Mouse (Mus musculus) midbrain, postnatal 0 days (tissue): Measurements from ENCODE around the gene Tgfbr3. TPM values are rescaled to one million over a fixed set of nuclear protein-coding genes. Genes with fewer than 3 reads are reported as not detected.

Experiments
- ATAC-seq: fragments of 200-750 bp; cut with Nextera tagmentation; 2 replicates; pipeline ENCODE4 v1.8.0; 2017; ENCODE audit warnings: moderate number of reproducible peaks, mild to moderate bottlenecking, moderate TSS enrichment, moderate library complexity; ENCODE audit not compliant: low FRiP score
- DNase-seq: peaks from one replicate; pipeline ENCODE4 v3.0.0-alpha.2; 2015; ENCODE audit warnings: low spot score
- H3K27ac ChIP-seq: fragments of 300-500 bp; sonication (generic); 2 replicates; pipeline ENCODE4 v1.5.1; 2014; ENCODE audit warnings: low read depth, mild to moderate bottlenecking, low read length, mixed read lengths
- H3K27me3 ChIP-seq: fragments of 300-500 bp; sonication (generic); 2 replicates; pipeline ENCODE4 v1.6.1; 2014; ENCODE audit warnings: low read length, control low read depth, mixed read lengths; ENCODE audit not compliant: insufficient read depth
- H3K36me3 ChIP-seq: fragments of 300-500 bp; sonication (generic); 2 replicates; pipeline ENCODE4 v1.6.1; 2014; ENCODE audit warnings: low read length, control low read depth, mixed read lengths; ENCODE audit not compliant: insufficient read depth
- H3K4me1 ChIP-seq: fragments of 300-500 bp; sonication (generic); 2 replicates; pipeline ENCODE4 v1.6.1; 2014; ENCODE audit warnings: mild to moderate bottlenecking, control low read depth, antibody characterized with exemption, low read length, mixed read lengths; ENCODE audit not compliant: insufficient read depth
- H3K4me2 ChIP-seq: fragments of 300-500 bp; sonication (generic); 2 replicates; pipeline ENCODE4 v1.6.1; 2014; ENCODE audit warnings: low read depth, mild to moderate bottlenecking, low read length, mixed read lengths; ENCODE audit not compliant: poor library complexity, severe bottlenecking
- H3K4me3 ChIP-seq: fragments of 300-500 bp; sonication (generic); 2 replicates; pipeline ENCODE4 v1.5.1; 2014; ENCODE audit warnings: low read depth, mild to moderate bottlenecking, low read length, moderate library complexity
- H3K9ac ChIP-seq: fragments of 300-500 bp; sonication (generic); replicated peaks from 2 replicates; pipeline ENCODE4 v1.6.1; 2014; ENCODE audit warnings: mild to moderate bottlenecking, low read length, moderate library complexity, mixed read lengths; ENCODE audit not compliant: poor library complexity, severe bottlenecking
- H3K9me3 ChIP-seq: fragments of 300-500 bp; sonication (generic); 2 replicates; pipeline ENCODE4 v1.6.1; 2016; ENCODE audit warnings: low read length, control low read depth
- CTCF ChIP-seq: IDR thresholded peaks from 2 replicates; pipeline ENCODE4 v1.5.1; 2016; ENCODE audit warnings: antibody characterized with exemption, mild to moderate bottlenecking
- WGBS: fragments of 180-500 bp; shearing (Covaris S2); extraction: QIAGEN DNeasy Blood & Tissue Kit; methylation state at CpG from one replicate; pipeline ENCODE4 v1.1.7; 2014; 5-methylcytosine and 5-hydroxymethylcytosine counted together
- polyA plus RNA-seq: library from polyadenylated mRNA; unstranded; fragments of >200 nt; fragmentation: Nextera tagmentation; extraction: Ambion mirVana; gene quantifications from 2 replicates; pipeline ENCODE4 v1.2.1, GENCODE M21; 2015
- total RNA-seq: library from RNA; depleted of rRNA; stranded (reverse); fragments of >200 nt; gene quantifications from 2 replicates; pipeline ENCODE4 v1.2.3, GENCODE M21; 2014

The Tgfbr3 gene
- total and polyA plus RNA-seq, 2 experiments from 2014 or later = 4.0 to 13.8 TPM

GRCm38 (mm10) chr5:107201509-107202182 lies 87.8 kb downstream of the Tgfbr3 start:
- ATAC-seq (no peak), DNase-seq (no peak)
- WGBS = 53% methylated on average over 9 of the region's 9 CpGs
- no peak for TF ChIP-seq CTCF
- Histone ChIP-seq H3K4me3 (no peak overlapping the region), H3K9ac (no peak overlapping the region), H3K27ac (no peak overlapping the region), H3K4me2 (no peak overlapping the region), H3K36me3 (no peaks in the 10 kb centered on the region), H3K9me3 (no peaks in the 10 kb centered on the region), H3K4me1 (no peaks in the 10 kb centered on the region), H3K27me3 (no peaks in the 10 kb centered on the region)

- Histone ChIP-seq H3K36me3 (no peaks in the 10 kb centered on the region), H3K27me3 (no peaks in the 10 kb centered on the region), H3K4me3 (no peak overlapping the region), H3K9ac (no peak overlapping the region), H3K4me1 (no peaks in the 10 kb centered on the region), H3K4me2 (no peak overlapping the region), H3K27ac (no peak overlapping the region), H3K9me3 (no peaks in the 10 kb centered on the region)
- DNase-seq = no peak
- TF ChIP-seq CTCF = no peak
- WGBS = 68% methylated on average over 12 of the region's 12 CpGs
- no peak for ATAC-seq
Measured at GRCm38 (mm10) chr5:107200853-107201341, 88.5 kb downstream of the Tgfbr3 start.

- Histone ChIP-seq H3K27ac (no peak overlapping the region), H3K9me3 (no peaks in the 10 kb centered on the region), H3K4me3 (no peak overlapping the region), H3K4me2 (no peak overlapping the region), H3K36me3 (no peaks in the 10 kb centered on the region), H3K27me3 (no peaks in the 10 kb centered on the region), H3K9ac (no peak overlapping the region), H3K4me1 (no peaks in the 10 kb centered on the region)
- ATAC-seq (no peak), DNase-seq (no peak)
- no peak for TF ChIP-seq CTCF
- WGBS = 79% methylated on average over 10 of the region's 10 CpGs
Measured at GRCm38 (mm10) chr5:107200221-107200635, 89.2 kb downstream of the Tgfbr3 start.

- H3K9me3 ChIP-seq = no peaks in the 10 kb centered on the region
- TF ChIP-seq CTCF = no peak
- WGBS = 73% methylated on average over 12 of the region's 12 CpGs
- no peak overlapping the region for H3K4me3 ChIP-seq
- peaks cover 6% of the 10 kb centered on the region; the same call in 1 of the 2 replicates for H3K4me1 ChIP-seq
- no peak overlapping the region for H3K4me2 ChIP-seq
- DNase-seq = no peak
- no peaks in the 10 kb centered on the region for H3K36me3 ChIP-seq
- H3K27me3 ChIP-seq = no peaks in the 10 kb centered on the region
- ATAC-seq = no peak
- H3K9ac ChIP-seq = no peak overlapping the region
- H3K27ac ChIP-seq = no peak overlapping the region
Measured at GRCm38 (mm10) chr5:107195751-107196395, 93.6 kb downstream of the Tgfbr3 start.

GRCm38 (mm10) chr5:107193160-107193559 lies 96.3 kb downstream of the Tgfbr3 start:
- Histone ChIP-seq H3K27me3 (no peaks in the 10 kb centered on the region), H3K9ac (no peak overlapping the region), H3K4me2 (no peak overlapping the region), H3K36me3 (no peaks in the 10 kb centered on the region), H3K4me3 (no peak overlapping the region), H3K9me3 (no peaks in the 10 kb centered on the region), H3K27ac (no peak overlapping the region), H3K4me1 (peaks cover 6% of the 10 kb centered on the region; the same call in 1 of the 2 replicates)
- no peak for ATAC-seq
- no peak for DNase-seq
- whole genome bisulfite sequencing = 86% methylated on average over 9 of the region's 9 CpGs
- no peak for TF ChIP-seq CTCF

- H3K9me3 ChIP-seq = no peaks in the 10 kb centered on the region
- no peak overlapping the region for H3K27ac ChIP-seq
- H3K4me2 ChIP-seq = no peak overlapping the region
- ATAC-seq (no peak), DNase-seq (peak; percentile 34)
- H3K27me3 ChIP-seq = no peaks in the 10 kb centered on the region
- peaks cover 6% of the 10 kb centered on the region; the same call in 1 of the 2 replicates for H3K4me1 ChIP-seq
- no peak overlapping the region for H3K4me3 ChIP-seq
- WGBS = 54% methylated on average over 7 of the region's 7 CpGs
- H3K36me3 ChIP-seq = no peaks in the 10 kb centered on the region
- no peak for TF ChIP-seq CTCF
- no peak overlapping the region for H3K9ac ChIP-seq
Measured at GRCm38 (mm10) chr5:107192372-107192771, 97.1 kb downstream of the Tgfbr3 start.
